Mouse (Mus musculus) monocyte, adult 5-6 weeks (primary cell): ENCODE measurements around the gene Opcml. TPM values are rescaled to one million over a fixed set of nuclear protein-coding genes. Genes with fewer than 3 reads are reported as not detected.

Experiments used
- ATAC-seq: fragments of 153-309, 156-312 bp; replicated peaks from 2 replicates; pipeline ENCODE4 v1.8.0; 2017; ENCODE audit warnings: mild to moderate bottlenecking; ENCODE audit not compliant: low TSS enrichment, insufficient number of reproducible peaks, severe bottlenecking, poor library complexity, low FRiP score
- total RNA-seq: library from RNA; stranded (forward); fragments of 200-1000, 200-491, 200-594 nt; gene quantifications from 3 replicates; pipeline ENCODE4 v1.2.3, GENCODE M21; 2017

Gene Opcml
- total RNA-seq, 1 experiment from 2014 or later: not detected

DNA sequence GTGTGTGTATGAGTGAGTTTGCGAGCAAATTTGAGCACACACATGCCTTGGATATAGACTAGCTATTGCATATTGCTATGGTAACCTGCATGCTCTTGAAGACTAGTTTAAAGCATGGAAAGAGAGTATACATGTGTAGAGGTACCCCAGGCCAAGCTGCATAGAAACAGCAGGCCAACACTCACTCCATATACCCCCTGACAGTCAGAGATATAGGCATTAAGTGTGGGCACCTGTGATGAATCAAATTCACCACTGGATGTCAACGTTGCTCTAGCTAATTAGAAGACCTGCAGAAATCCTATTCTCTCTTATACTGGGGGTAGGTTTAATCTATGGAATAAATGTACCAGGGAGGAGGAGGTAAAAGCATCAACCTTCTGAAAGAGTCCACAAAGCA, 547.3 kb downstream of the Opcml start:
- no peak for ATAC-seq

DNA sequence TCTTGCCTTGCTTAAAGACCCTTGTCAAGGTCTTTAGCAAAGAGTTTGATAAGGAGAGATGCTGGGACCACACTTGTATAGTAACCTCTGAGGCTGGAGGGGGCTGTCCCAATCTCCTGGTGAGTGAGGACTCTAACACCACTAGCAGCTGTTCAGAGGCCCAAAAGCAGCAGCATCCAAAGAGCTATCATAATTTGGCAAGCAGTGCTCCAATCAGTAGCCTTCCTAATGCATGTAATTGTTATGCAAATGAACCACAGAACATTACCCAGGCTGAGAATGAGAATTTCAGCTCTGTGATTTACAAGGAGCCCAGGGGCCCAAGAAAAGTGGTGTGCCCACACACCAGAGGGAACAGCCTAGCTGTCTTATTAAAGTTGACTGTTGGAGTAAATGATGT, 564.4 kb downstream of the Opcml start:
- ATAC-seq: no peak

DNA sequence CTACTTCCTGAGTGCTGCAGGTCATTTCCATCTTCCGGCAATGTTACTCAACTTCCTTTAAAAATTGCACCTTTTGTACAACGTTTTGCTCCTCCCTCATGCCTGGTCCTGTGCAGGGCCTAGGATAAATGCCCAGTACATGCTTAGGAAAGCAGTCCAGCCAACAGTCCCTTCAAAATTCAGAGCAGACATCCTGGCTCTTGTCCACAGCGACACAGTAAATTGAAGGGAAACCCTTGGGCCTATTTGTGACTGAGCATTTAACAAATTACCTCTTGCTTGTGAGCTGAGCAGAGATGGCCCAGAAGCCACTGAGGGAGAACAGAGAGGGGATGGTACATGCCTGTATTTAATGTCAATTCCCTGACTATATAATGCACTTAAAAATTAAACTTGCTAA, 567.4 kb downstream of the Opcml start:
- no peak for ATAC-seq

DNA sequence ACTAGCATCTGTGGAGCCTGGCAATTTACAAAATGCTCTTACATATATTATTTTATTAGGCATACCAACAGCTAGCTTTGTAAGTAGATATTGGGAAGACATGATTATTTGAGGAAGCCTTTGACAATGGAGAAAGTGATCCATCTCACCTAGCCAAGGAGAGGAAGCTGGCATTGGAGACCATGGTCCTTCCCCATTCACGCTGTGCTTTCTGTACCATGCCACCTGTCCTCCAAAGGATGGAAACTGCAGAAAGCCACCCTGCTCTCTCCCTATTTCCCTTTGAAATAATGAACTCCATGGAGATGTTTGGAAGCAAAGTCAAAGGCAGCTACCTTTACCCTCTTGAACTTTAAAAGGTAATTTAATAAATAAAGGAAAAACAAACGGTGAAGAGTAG, 570.1 kb downstream of the Opcml start:
- no peak for ATAC-seq

DNA sequence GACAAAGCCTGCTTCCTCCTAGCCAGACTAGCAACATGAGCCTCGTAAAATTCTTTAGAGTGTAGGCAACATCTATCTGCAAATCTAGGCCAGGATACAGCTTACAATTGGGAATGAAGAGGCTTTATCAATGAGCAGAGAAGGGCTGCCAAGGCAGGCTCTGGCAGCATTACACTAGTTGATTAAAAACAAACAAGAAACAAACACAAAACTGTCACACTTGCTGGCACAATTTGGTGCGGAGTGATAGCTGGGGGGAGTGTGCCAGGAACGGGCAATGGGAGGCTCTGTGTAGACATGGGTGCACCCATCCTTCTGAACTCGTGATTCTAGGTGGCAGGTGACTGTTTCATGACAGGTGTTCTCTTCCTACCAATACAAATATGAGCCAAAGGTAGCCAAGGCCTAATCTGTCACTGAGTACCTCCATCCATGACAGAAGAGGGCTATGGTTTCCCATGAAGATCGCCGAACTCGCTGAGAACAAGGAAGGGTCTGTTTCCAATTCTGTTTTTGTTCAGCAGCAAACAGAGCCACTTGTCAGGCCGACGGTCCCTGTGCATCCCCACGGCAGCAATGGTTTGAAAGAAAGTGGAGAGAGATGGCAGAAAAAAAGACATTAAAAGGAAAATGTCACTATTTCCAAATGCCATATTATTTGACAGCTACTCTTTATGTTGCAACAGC, 574.0 kb downstream of the Opcml start:
- ATAC-seq: no peak

DNA sequence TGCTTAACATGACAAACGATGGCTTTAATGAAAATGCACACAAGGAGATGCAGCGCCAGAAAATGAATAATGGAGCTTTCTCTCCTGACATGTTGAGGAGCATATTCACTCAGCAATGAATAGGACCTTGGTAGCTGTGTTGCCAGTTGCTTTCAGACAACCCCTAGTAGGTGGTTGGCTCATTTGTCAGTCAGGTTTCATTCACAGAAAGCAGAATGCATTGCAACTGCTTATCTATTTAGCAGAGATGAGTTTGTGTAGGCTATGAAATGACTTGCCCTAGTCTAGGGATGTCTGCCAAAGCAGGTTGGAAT, 574.5 kb downstream of the Opcml start:
- ATAC-seq: no peak

DNA sequence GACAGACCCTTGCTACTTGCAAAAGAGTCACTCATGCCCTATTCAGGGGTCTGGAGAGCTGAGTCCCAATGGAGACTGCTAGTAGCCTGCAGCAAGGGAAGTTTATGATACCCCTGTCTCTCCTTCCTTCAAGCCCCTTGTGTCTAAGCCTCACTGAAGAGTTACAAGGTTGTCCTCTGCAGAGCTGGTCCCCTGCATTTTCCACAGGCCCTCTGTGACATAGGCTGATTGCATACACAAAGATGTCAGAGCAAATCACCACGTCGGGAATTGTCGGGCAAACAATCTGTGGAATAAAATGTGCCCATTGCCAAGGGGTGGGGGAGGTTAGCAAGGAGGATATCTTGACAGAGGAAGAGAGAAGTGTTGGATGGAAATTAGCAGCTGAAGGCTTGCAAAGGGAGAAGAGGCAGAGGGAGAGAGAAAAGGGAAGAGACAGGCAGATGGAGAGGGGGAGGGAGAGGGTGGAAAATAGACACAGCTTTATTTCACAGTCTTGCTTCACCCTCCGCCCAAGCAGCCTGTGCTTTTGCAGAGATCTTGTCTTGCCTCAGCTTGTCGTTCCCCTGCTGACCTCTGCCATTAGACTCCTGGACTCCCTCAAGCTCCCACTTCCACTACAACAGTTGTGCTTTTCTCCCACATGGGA, 596.1 kb downstream of the Opcml start:
- ATAC-seq: no peak

DNA sequence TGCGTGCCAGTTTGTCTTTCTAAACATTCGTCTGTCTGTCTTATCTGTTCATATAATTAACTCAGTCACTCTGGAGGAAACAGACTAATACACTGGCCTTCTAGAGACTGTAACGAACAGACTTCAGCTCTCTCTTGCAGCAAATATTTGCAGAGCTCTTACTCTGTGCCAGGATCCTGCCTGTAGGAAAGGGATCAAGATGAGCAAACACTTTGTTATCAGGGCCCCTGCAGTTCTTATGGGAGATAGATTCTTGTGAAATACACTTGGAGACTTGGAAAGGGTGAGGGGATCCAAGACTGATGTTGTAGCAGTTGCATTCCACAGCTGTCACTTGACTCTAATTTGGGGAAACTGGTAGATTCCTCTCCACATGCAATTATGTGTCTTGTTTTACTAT, 604.6 kb downstream of the Opcml start:
- no peak for ATAC-seq

DNA sequence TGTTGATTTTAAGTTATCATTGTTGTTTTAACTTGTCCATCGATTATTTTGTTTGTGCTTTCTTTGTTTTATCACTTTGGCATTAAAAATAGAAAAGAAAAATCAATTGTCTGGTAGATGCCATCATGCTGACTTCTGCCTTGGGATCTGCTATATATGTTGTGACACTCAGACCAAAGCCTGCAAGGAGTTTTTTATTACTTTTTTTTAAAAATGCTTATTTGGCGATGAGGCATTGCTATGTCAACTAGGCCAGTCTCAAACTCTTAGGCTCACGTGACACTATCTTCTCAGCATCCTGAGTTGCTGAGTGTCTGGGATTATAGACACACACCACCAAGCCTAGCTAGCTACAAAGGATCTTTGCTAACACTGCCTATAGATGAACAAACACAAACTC, 605.1 kb downstream of the Opcml start:
- ATAC-seq: no peak

DNA sequence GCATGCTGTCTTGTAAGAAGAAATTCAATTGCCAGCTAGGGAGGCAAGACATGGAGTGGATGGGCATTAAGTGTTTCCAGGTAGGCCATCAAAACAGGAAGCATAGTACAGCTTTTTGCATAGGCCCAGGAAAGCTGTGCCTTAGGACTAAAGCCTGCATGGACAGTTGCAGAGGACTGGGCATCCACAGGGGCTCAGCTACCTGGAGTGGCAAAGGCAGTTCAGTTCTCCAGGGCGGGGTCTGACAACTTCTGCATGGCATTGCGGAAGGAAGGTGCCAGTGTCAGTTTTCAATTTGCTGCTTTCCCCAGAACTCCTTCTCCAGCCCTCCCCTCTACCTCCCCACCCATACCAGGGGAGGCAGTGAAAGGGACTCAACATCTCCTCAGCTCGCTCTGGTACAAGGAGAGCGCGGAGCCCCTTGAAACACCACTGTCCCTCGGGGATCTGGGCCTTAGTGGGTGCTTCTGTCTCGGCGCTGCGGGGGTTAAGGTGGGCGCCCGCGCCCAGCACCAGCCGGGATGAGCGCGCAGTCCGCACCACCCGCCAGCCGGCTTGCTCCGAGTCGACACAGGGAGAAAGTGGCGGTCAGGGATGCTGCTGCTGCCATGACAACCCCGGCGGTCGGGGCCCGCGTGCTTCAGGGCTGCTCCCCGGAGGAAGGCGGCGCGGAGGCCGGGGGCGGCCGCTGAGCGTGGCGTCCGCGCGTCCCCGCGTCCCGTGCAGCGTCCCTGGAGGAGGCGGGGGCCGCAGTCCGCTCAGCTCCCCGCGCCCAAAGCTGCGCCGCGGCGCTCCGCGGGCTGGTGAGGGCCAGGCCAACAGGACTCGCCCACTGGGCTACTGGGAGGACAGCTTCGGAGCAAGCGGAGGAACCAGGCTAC, 612.4 kb downstream of the Opcml start:
- no peak for ATAC-seq

DNA sequence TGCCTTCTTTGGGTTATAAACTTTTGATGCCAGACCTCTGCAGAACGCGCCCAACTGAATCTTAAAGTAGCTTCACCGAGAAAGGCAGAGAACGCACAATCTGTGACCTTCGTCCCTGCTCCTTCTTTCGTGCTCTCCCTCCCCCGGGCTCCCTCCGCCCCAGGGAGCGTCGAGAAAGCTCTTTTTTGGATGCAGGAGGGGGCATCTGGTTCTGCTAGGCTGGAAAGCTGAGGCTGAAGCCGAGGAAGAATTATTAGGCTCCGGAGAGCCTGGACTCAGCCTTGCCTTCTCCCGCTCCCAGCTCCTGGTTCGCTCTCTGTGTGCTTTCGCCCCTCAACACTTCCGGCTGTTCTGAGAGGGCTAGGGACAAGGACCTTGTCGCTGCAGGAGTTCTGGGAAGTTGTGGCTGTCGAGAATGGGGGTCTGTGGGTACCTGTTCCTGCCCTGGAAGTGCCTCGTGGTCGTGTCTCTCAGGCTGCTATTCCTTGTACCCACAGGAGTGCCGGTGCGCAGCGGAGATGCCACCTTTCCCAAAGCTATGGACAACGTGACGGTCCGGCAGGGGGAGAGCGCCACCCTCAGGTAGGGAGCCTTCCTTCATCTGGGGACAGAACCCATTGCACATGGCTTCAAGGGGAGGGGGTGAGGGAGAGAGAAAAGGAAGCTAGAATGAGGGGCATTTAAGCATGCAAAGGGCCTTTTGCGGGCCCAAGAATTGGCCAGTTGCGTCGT, 613.4 kb downstream of the Opcml start:
- ATAC-seq: no peak

DNA sequence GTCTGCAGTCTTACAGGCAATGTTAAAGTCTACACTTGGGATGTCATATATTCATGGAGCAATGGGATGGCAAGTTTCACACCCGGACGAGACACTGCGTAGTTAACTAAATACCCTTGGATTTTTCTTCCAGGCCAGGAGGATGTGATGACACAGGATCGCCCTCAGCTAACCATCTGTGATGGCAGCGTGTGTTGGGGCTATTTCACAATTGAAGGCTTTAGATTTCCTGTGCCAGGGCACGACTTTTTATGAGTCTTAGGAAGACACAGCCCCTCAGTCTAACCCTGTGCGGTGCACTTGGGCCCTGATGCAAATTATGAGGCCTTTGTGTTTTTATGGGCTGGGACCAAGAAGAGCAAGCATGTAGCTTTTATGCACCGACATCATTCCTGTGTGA, 614.0 kb downstream of the Opcml start:
- ATAC-seq: no peak

DNA sequence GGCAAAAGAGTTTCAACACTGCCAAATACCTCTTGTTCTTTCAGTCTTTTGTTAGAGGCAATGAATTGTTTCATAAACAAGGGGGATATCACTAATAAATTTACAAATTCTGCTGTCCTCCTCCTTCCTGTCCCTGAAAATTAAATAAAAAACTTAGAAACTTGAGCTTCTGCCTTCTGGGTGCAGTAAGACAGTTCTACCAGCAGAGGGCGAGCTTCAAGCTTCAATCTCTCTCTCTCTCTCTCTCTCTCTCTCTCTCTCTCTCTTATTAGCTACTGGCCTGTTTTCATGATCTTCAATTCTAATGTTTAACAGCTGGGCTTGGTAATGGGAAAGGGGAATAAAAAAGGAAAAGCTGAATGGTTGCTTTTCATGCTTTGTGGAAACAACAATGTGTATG, 615.2 kb downstream of the Opcml start:
- ATAC-seq: no peak

DNA sequence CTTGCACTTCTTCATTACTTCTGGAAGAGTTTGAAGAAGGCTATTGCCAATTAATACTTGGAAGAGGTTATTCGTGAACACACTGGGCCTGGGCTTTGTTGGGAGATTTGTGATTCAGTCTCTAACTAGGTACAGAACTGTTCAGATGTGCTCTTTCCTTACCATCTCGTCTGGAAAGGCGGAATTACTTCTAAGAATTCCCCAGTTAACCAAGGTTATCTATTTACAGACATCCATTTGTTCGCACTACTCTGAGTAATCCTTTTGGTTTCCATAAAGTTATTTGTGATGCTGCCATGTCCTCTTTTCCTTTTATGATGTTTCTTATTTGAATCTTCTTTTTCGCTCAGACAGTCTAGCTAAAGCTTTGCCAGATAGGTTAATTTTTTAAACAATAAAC, 630.2 kb downstream of the Opcml start:
- no peak for ATAC-seq

DNA sequence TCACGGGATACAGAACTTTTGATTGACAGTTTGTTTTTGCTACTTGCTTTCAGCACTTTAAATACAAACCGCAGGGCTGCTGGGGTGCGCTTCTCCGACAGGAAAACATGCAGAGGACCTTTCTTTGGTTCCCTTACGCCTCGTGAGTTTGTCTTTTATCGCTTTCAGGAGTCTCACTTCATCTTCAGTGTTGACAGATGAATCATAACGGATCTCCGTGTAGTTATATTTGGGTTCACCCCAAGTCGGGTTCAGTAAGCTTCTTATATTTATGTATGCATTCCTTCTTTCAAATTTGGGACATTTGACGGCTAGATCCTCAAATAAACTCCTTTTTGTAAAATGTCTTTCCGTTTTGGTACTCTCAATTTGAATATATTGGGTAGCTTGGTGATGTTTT, 632.8 kb downstream of the Opcml start:
- no peak for ATAC-seq

DNA sequence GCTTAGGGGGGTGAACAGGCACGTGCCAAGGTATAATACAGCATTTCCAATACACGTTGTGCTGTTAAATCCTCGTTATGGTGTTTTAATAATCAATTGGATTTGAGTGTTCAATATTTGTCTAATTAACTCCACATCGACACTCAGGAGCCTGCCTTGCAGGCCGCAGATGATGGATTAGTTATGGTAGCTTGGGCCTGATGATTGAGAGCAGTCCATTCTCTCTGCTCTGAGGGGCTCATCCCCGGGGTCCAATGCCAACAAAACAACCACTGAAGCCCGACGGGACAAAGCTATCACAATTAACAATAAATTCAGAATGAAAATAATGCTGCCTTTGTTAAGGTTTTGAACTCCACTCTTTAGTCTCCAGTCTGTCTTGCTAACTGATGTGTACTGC, 641.6 kb downstream of the Opcml start:
- no peak for ATAC-seq

DNA sequence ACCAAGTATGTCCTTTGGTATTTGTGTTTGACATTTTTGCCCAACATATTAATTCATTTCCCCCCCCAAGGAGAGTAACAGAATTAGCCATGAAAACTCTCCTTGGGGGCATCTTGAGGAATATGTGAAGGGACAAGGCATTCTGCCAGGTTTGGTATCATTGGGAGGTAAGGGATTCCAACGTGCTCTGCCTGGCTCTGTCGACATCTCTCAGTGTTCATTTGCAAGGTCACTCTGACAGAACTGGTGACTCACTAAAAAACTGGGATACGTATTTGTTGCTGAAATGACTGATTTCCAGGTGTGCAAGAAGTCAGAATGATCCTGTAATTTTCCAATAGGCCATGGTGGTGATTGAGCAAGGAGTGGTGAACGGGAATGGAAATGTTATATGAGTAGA, 648.2 kb downstream of the Opcml start:
- no peak for ATAC-seq

DNA sequence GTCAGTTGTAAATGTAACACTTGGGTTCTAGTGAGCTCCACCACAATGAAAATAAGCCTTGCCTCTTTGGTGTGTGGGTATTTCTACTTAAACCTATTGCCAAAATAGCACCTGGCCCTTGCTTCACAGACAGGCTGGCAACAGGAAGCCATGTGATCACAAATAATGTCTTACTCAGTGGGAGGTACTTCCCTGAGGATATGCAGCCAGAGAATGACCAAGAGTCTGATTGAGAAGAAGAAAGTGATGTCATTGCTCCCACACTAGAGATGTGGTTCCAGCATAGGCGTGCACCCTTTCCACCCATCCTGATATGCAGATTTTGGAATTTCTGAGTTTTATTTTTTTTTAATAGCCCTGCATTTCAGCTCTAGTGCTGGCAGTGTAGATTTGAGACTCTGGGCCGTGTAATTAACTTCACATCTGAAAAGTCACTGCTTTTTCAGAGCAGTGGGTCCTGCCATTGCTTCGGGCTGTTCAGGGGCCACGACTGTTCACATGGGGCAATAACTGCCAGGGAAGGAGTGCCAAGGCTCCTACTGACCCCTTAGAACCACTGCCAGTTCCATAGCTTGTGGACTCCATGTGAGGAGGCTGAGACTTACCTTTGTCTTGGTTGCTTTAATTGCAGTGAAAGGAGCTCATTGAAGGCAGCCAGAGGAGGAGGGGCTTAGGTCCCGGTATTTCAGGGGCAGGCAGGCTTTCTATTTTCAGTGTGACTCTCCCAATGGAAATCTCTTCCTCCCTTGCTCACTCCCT, 649.0 kb downstream of the Opcml start:
- ATAC-seq: no peak
